26 mouse cellular contexts compared by ENCODE assay signal in the genomic region with DNA sequence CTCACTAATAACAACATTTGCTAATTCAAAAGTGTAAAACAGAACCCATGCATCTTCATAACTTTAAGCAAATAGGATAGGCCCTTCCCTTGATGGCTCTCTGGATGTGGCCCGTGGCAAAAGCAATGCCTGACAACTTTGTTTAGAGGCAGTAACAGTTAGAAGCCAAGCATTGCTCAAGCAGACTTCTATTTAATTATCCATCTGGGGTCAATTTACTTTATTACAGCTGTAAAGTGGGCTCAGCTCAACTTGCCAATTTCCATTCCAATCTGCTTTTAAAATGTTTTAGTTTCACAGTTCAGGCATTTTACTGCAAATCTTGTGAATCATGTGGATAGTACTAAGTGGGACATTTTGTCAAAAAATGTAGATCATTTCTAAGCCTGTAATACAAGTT. TPM values are rescaled to one million over a fixed set of nuclear protein-coding genes. Genes with fewer than 3 reads are reported as not detected.
"Had no signal": no experiment of that assay in that cellular context is flagged by ENCODE, and none has a peak within 500 bp of the region (broad histone marks: within the 10 kb centered on the region; RNA-seq: fewer than 3 reads in every experiment).

No protein-coding gene starts in this region.

- H3K27ac ChIP-seq: midbrain, embryonic 10.5 days; midbrain, embryonic 12.5 days; neural tube, embryonic 13.5 days; neural tube, embryonic 15.5 days had no signal

- H3K4me3 ChIP-seq: midbrain, embryonic 10.5 days; midbrain, embryonic 12.5 days; myocyte; neural tube, embryonic 13.5 days; neural tube, embryonic 15.5 days had no signal

- H3K9me3 ChIP-seq: midbrain, embryonic 10.5 days; midbrain, embryonic 12.5 days; neural tube, embryonic 13.5 days; neural tube, embryonic 15.5 days had no signal

- H3K27me3 ChIP-seq: midbrain, embryonic 12.5 days; neural tube, embryonic 13.5 days; neural tube, embryonic 15.5 days had no signal

- ATAC-seq: midbrain, embryonic 16.5 days had no signal

- H3K4me1 ChIP-seq: midbrain, embryonic 10.5 days; midbrain, embryonic 12.5 days; neural tube, embryonic 13.5 days; neural tube, embryonic 15.5 days had no signal

- DNase-seq: lung, embryonic 14.5 days; lung, postnatal 10 days; lung, postnatal 4 days; midbrain, embryonic 14.5 days; retina, postnatal 1 day; right cerebral cortex, adult 18-20 months; right cerebral cortex, postnatal 25 days; right cerebral cortex, postnatal 4 days; spleen, adult 18-20 months; thymus, adult 18-20 months; thymus, postnatal 14 days; thymus, postnatal 36 days had no signal

- H3K9ac ChIP-seq: lung, embryonic 14.5 days; midbrain, embryonic 12.5 days; neural tube, embryonic 13.5 days; neural tube, embryonic 15.5 days had no signal

- H3K4me2 ChIP-seq: lung, embryonic 14.5 days; midbrain, embryonic 12.5 days; neural tube, embryonic 13.5 days; neural tube, embryonic 15.5 days had no signal

- H3K36me3 ChIP-seq: midbrain, embryonic 10.5 days; midbrain, embryonic 12.5 days; neural tube, embryonic 13.5 days; neural tube, embryonic 15.5 days had no signal

RNA-seq across cellular contexts. Expression of gene Gfral, which starts 28.9 kb away (rescaled TPM):
- total RNA-seq: megakaryocyte, adult 5-6 weeks; megakaryocyte-erythroid progenitor cell, adult 5-6 weeks had no signal
- polyA plus RNA-seq: lung, embryonic 14.5 days; lung, embryonic 16.5 days; midbrain, embryonic 10.5 days; midbrain, embryonic 12.5 days; midbrain, embryonic 14.5 days; midbrain, embryonic 16.5 days; neural tube, embryonic 11.5 days; neural tube, embryonic 13.5 days; neural tube, embryonic 15.5 days; small intestine, adult 2 months; stomach, embryonic 14.5 days; stomach, embryonic 16.5 days; thymus, postnatal 0 days had no signal
